Mouse (Mus musculus) yolk sac, embryonic 10.5 days (tissue): ENCODE data around the gene Dstn.
A peak's percentile ranks its signal among the peaks of the same experiment; 100 is the strongest.

Experiments
- DNase-seq: peaks from one replicate; pipeline ENCODE4 v3.0.0-alpha.2; 2017; ENCODE audit warnings: low spot score

Gene Dstn

GRCm38 (mm10) chr2:143953944-143954343 lies 38.8 kb downstream of the Dstn start:
- no peak for DNase-seq

GRCm38 (mm10) chr2:143955004-143955403 lies 39.9 kb downstream of the Dstn start:
- DNase-seq = no peak

DNA sequence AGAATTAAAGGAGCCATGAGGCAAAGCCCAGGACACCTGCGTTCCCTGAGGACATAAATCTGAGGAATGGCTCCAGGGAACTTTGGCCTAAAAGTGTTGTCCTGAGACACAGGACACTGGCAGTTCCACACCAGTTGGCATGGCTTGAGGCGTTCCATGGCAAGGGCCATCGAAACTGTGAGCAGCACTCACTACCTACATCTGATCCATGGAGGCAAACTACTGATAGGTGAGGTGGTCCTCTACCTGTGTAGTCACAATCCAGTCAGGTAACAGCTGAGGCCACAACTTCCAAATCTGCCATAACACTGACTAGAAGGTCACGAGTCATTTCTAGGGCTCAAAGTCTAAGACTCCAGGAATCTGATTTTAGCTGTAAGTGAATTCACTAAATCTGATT lies 40.6 kb downstream of the Dstn start:
- no peak for DNase-seq

DNA sequence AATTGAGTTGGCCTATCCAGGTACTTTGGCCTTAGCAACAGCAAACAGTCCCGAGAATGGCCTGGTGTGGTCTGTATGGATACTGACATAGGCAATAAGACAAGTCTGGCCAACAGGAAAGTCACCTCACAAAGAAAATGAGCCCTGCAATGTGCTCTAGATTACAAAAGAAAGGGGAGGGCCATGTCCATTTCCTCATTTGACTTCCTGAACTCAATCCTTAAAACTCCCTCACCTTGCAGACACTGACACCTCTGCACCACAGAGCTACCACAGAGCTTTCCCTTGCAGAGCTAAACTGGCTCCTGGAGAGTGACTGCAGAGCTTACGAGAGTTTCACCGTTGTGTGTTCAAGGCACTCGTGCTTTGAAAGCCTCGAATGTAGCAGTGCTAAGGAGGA lies 47.1 kb downstream of the Dstn start:
- no peak for DNase-seq

DNA sequence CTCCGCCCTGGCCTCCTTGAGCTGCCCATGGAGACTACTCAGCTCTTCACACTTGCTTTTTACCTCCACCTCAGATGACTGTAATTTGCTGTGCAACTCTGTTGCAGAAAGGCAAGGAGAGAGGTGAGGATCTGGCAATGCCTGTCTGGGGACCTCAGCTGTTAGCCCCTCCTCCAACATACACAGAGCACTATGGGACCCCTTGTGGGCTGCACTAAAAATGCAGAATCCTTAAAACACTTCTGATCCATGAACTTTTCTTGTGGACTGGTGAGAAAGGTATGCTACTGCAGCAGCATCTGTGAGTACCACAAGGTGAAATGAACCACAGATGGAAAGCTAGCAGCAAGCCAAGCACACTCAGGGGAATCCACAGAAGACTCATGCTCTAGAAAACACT lies 48.2 kb downstream of the Dstn start:
- no peak for DNase-seq

GRCm38 (mm10) chr2:143969260-143969659 lies 54.1 kb downstream of the Dstn start:
- DNase-seq = no peak

DNA sequence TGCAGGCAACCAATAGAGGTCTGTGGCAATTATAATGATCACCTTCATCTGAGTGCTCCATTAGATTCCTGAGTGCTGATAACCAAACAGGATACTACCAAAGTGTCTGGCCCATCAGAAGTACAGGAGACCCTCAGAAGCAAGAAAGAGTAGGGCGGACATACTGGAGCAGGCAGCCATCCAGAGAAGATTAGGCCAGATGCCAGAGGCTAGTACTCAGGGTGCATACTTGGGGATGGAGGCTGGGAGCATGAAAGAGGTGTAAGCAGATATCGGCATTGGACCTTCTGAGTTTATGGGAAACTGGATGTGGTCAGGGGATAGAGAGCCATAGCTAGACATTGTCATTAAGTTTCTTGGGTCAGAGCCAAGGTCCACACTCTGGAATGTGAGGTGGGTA lies 55.7 kb downstream of the Dstn start:
- DNase-seq = no peak

DNA sequence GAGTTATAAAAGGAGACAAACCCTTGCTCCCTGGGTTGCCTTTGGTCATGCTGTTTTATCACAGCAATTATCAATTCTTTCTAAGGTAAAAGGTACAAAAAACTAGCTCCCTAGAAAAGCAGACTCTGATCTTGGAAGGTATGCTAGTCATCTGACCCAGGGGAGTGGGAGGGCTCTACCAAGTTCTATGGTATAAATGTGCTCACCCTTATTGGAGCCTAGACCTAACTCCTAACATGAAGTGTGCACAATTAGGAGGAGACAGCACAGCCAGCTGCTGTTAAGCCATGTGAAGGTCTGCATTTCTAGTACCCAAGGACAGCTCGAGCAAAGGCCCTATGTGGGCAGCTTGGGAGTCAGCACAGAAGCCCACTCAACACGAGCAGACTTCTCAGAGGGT lies 56.8 kb downstream of the Dstn start:
- no peak for DNase-seq

- DNase-seq = no peak
Measured at GRCm38 (mm10) chr2:143973161-143973560, 58.0 kb downstream of the Dstn start.

- no peak for DNase-seq
Measured at GRCm38 (mm10) chr2:143975146-143975649, 60.1 kb downstream of the Dstn start.

GRCm38 (mm10) chr2:143978444-143979147 lies 63.5 kb downstream of the Dstn start:
- DNase-seq = no peak

GRCm38 (mm10) chr2:143980781-143981398 lies 65.8 kb downstream of the Dstn start:
- DNase-seq = peak; percentile 38

DNA sequence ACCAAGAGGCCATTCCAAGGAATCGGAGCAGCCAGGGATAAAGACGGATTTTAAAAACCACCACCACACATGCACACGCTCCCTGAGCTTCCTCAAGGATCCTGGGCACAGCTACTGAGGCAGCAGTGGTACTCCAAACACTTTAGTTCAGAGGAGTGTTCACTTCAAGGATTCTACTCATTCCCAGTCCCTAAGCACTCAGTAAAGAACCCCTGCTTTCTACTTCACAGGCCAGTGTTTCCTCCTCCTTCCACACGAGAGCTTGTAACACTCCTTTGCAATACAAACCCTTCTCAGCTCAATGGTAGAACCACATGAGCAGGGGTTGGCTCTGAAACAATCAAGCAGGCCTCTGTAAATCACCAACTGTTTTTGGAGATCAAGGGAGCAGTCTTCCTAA lies 67.0 kb downstream of the Dstn start:
- no peak for DNase-seq

GRCm38 (mm10) chr2:143982901-143983300 lies 67.8 kb downstream of the Dstn start:
- DNase-seq = no peak

DNA sequence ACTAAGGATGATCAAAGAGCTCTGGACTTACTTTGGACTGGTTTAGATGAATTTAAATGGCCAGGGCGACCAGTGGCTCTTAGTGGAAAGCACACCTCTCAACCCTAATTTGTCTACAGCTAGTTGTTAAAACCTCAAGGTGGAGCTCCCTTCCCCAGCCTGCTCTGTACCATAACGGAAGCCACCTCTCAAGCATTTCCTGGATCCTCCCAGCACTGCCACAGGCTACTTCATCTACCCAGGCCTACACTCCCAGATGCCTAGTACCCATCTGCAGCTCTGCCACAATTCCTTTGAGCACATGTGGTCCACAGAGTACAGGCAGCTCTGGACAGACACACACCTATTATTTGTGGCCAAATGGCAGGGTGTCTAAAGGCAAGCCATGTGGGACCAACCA lies 68.4 kb downstream of the Dstn start:
- no peak for DNase-seq

DNA sequence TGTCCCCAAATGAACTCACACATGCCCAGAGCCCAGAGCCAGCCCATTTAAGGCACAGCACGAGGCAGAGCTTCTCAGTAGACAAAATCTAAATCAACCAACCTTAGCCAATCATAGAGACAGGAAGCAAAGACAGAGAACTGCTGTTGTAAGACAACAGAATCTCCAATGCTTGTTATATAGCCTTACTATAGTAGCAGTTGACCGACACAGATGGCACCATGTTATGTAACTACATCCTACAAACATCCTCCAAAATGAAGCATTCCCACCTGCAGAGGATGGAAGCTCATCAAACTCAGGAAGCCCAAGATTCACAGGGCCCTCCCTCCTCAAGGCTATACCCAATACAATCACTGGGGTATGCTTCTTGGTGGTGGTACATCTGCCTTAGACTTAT lies 72.4 kb downstream of the Dstn start:
- DNase-seq = no peak

DNA sequence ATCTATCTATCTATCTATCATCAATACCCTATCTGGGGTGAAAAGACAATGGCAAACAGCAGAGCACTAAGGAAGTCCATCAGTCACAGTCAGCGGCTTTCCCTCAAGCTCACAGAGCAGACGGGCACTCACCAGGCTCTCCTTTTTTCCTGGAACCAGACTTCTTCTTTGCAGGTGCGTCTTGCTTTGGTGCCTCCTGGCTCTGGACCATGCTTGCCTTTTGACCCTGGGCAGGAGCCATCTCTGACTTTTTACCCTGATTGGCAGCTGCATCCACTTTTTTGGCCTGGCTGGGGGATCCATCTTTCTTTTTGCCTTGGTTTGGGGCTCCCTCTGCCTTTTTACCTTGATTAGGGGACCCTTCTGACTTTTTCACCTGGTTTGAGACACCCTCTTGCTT lies 72.9 kb downstream of the Dstn start:
- DNase-seq = no peak

- no peak for DNase-seq
Measured at GRCm38 (mm10) chr2:143990997-143991396, 75.9 kb downstream of the Dstn start.

DNA sequence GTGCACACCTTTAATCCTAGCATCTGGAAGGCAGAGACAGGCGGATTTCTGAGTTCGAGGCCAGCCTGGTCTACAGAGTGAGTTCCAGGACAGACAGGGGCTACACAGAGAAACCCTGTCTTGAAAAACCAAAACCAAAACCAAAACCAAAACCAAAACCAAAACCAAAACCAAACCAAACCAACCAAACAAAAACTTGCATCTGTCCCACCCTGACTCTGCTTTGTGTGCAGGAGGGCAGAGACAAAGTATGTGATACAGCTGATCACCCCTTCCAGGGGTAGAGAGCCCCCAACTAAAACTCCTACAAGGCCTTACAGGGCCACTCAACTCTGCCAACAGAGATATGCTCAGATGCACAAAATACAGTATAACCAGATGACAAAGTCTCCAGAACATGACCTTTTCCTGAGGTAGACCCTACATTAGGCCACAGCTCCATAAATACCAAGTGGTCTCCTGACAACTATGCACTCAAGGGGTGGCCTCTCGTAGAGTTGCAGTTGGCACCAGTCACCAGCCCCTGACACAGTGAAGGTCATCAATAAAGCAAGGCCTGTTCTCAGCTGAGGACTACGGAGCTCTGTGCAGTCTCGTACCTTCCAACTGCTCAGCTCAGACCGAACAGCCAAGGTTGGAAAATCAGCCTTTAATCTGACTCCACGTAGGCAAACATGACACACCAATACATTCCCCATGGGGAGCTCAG lies 77.0 kb downstream of the Dstn start:
- no peak for DNase-seq
